Mouse (Mus musculus): ENCODE measurements around the gene Tnfaip8l1. TPM values are rescaled to one million over a fixed set of nuclear protein-coding genes. Genes with fewer than 3 reads are reported as not detected.

The Tnfaip8l1 gene
- polyA plus RNA-seq, 1 experiment from 2014 or later, result 11.0 TPM

- 25% methylated on average over 17 of the region's 21 CpGs for WGBS
- peak; percentile 29; the same call in 1 of the 2 replicates for ATAC-seq (ENCODE audit: insufficient read depth, low FRiP score, low TSS enrichment)
- peak overlapping the region; percentile 37; the same call in 1 of the 2 replicates for H3K4me2 ChIP-seq (ENCODE audit: low read depth)
- H3K27ac ChIP-seq (ENCODE audit: low read depth, low read length), result no peak overlapping the region
- no peaks in the 10 kb centered on the region for H3K36me3 ChIP-seq (ENCODE audit: control insufficient read depth, insufficient read depth, low read length)
- H3K27me3 ChIP-seq (ENCODE audit: control insufficient read depth, insufficient read depth, low read length), result peaks cover 8% of the 10 kb centered on the region
- no peak for DNase-seq (ENCODE audit: low spot score)
- peak overlapping the region; percentile 18; the same call in 1 of the 2 replicates for H3K9ac ChIP-seq (ENCODE audit: low read length)
- peaks cover 8% of the 10 kb centered on the region; the same call in 1 of the 2 replicates for H3K4me1 ChIP-seq (ENCODE audit: control insufficient read depth, insufficient read depth, low read length)
- no peak overlapping the region for H3K4me3 ChIP-seq (ENCODE audit: low read depth, low read length)
- no peaks in the 10 kb centered on the region for H3K9me3 ChIP-seq (ENCODE audit: control insufficient read depth, low read length)
These were observed 28.6 kb upstream of the Tnfaip8l1 start for GRCm38 (mm10) chr17:56133457-56134363.

GRCm38 (mm10) chr17:56134463-56134971, 27.8 kb upstream of the Tnfaip8l1 start:
- ATAC-seq (ENCODE audit: insufficient read depth, low FRiP score, low TSS enrichment) (no peak), DNase-seq (ENCODE audit: low spot score) (peak; percentile 70)
- no peaks in the 10 kb centered on the region for H3K36me3 ChIP-seq (ENCODE audit: control insufficient read depth, insufficient read depth, low read length)
- H3K27ac ChIP-seq (ENCODE audit: low read depth, low read length), result 0 out of 2 replicates have a peak overlapping the region, but pooled peaks have one; percentile 35
- H3K9ac ChIP-seq (ENCODE audit: low read length), result peak overlapping the region; percentile 18; the same call in 1 of the 2 replicates
- H3K4me2 ChIP-seq (ENCODE audit: low read depth), result peak overlapping the region; percentile 37
- H3K27me3 ChIP-seq (ENCODE audit: control insufficient read depth, insufficient read depth, low read length), result peaks cover 16% of the 10 kb centered on the region
- WGBS, result 3% methylated on average over 27 of the region's 27 CpGs
- peaks cover 12% of the 10 kb centered on the region for H3K4me1 ChIP-seq (ENCODE audit: control insufficient read depth, insufficient read depth, low read length)
- H3K9me3 ChIP-seq (ENCODE audit: control insufficient read depth, low read length), result no peaks in the 10 kb centered on the region
- H3K4me3 ChIP-seq (ENCODE audit: low read depth, low read length), result peak overlapping the region; percentile 23

DNA sequence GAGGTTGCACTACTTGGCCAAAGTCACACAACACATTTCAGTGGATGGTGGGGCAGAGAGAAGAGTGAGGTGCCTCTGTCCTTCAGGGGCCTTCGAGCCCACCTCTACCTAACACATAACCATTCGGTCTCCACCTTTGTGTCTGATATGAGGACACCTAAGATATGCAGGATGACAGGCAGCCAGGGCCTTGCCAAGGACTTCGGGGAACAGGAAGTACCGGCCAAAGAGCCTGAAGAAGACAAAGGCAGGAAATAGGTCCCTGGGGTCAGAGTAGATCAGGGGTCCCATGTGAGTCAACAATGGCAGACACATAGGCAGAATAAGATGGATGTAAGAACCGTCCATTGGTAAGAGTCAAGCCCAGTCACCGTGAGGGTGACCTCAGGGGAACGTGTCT, 25.7 kb upstream of the Tnfaip8l1 start:
- 81% methylated on average over 7 of the region's 7 CpGs for WGBS
- Histone ChIP-seq H3K9me3 (ENCODE audit: control insufficient read depth, low read length) (no peaks in the 10 kb centered on the region), H3K4me1 (ENCODE audit: control insufficient read depth, insufficient read depth, low read length) (peaks cover 15% of the 10 kb centered on the region), H3K27ac (ENCODE audit: low read depth, low read length) (no peak overlapping the region), H3K4me2 (ENCODE audit: low read depth) (no peak overlapping the region), H3K36me3 (ENCODE audit: control insufficient read depth, insufficient read depth, low read length) (no peaks in the 10 kb centered on the region), H3K9ac (ENCODE audit: low read length) (no peak overlapping the region), H3K4me3 (ENCODE audit: low read depth, low read length) (no peak overlapping the region), H3K27me3 (ENCODE audit: control insufficient read depth, insufficient read depth, low read length) (peaks cover 37% of the 10 kb centered on the region)
- ATAC-seq (ENCODE audit: insufficient read depth, low FRiP score, low TSS enrichment) (no peak), DNase-seq (ENCODE audit: low spot score) (no peak)

- Histone ChIP-seq H3K4me3 (ENCODE audit: low read depth, low read length) (no peak overlapping the region), H3K9me3 (ENCODE audit: control insufficient read depth, low read length) (no peaks in the 10 kb centered on the region), H3K27me3 (ENCODE audit: control insufficient read depth, insufficient read depth, low read length) (peaks cover 41% of the 10 kb centered on the region), H3K4me1 (ENCODE audit: control insufficient read depth, insufficient read depth, low read length) (peaks cover 22% of the 10 kb centered on the region), H3K36me3 (ENCODE audit: control insufficient read depth, insufficient read depth, low read length) (no peaks in the 10 kb centered on the region), H3K27ac (ENCODE audit: low read depth, low read length) (no peak overlapping the region), H3K4me2 (ENCODE audit: low read depth) (peak overlapping the region; percentile 97; the same call in 1 of the 2 replicates), H3K9ac (ENCODE audit: low read length) (no peak overlapping the region)
- DNase-seq (ENCODE audit: low spot score), result no peak
- WGBS, result 16% methylated on average over 25 of the region's 25 CpGs
- no peak for ATAC-seq (ENCODE audit: insufficient read depth, low FRiP score, low TSS enrichment)
These were observed 24.3 kb upstream of the Tnfaip8l1 start for GRCm38 (mm10) chr17:56137839-56138613.

- ATAC-seq (ENCODE audit: insufficient read depth, low FRiP score, low TSS enrichment), result no peak
- H3K4me3 ChIP-seq (ENCODE audit: low read depth, low read length), result peak overlapping the region; percentile 75
- no peak overlapping the region for H3K27ac ChIP-seq (ENCODE audit: low read depth, low read length)
- no peaks in the 10 kb centered on the region for H3K36me3 ChIP-seq (ENCODE audit: control insufficient read depth, insufficient read depth, low read length)
- H3K9me3 ChIP-seq (ENCODE audit: control insufficient read depth, low read length), result no peaks in the 10 kb centered on the region
- peaks cover 16% of the 10 kb centered on the region for H3K4me1 ChIP-seq (ENCODE audit: control insufficient read depth, insufficient read depth, low read length)
- peak overlapping the region; percentile 97 for H3K4me2 ChIP-seq (ENCODE audit: low read depth)
- 6% methylated on average over 17 of the region's 21 CpGs for WGBS
- peaks cover 41% of the 10 kb centered on the region for H3K27me3 ChIP-seq (ENCODE audit: control insufficient read depth, insufficient read depth, low read length)
- no peak for DNase-seq (ENCODE audit: low spot score)
- H3K9ac ChIP-seq (ENCODE audit: low read length), result peak overlapping the region; percentile 71
These were observed 22.9 kb upstream of the Tnfaip8l1 start for GRCm38 (mm10) chr17:56139355-56139754.

- Histone ChIP-seq H3K36me3 (ENCODE audit: control insufficient read depth, insufficient read depth, low read length) (no peaks in the 10 kb centered on the region), H3K9ac (ENCODE audit: low read length) (peak within 1 kb of the TSS; percentile 71), H3K9me3 (ENCODE audit: control insufficient read depth, low read length) (no peaks in the 10 kb centered on the region), H3K4me2 (ENCODE audit: low read depth) (peak within 1 kb of the TSS; percentile 97), H3K4me3 (ENCODE audit: low read depth, low read length) (peak within 1 kb of the TSS; percentile 75), H3K27me3 (ENCODE audit: control insufficient read depth, insufficient read depth, low read length) (peaks cover 41% of the 10 kb centered on the region), H3K4me1 (ENCODE audit: control insufficient read depth, insufficient read depth, low read length) (peaks cover 14% of the 10 kb centered on the region), H3K27ac (ENCODE audit: low read depth, low read length) (0 out of 2 replicates have a peak within 1 kb of the TSS, but pooled peaks have one; percentile 20)
- 2% methylated on average over 62 of the region's 79 CpGs for WGBS
- ATAC-seq (ENCODE audit: insufficient read depth, low FRiP score, low TSS enrichment), result peak; percentile 15; the same call in 1 of the 2 replicates
- DNase-seq (ENCODE audit: low spot score), result peak; percentile 77
These were observed 22.2 kb upstream of the Tnfaip8l1 start, which contains the start of gene Sema6b for GRCm38 (mm10) chr17:56139858-56140595. TSS of gene Sema6b (minus strand) at chr17:56140343.

- Histone ChIP-seq H3K9ac (ENCODE audit: low read length) (peak overlapping the region; percentile 38; the same call in 1 of the 2 replicates), H3K4me2 (ENCODE audit: low read depth) (peak overlapping the region; percentile 54), H3K4me3 (ENCODE audit: low read depth, low read length) (peak overlapping the region; percentile 35), H3K27me3 (ENCODE audit: control insufficient read depth, insufficient read depth, low read length) (peaks cover 48% of the 10 kb centered on the region), H3K36me3 (ENCODE audit: control insufficient read depth, insufficient read depth, low read length) (no peaks in the 10 kb centered on the region), H3K4me1 (ENCODE audit: control insufficient read depth, insufficient read depth, low read length) (peaks cover 14% of the 10 kb centered on the region), H3K9me3 (ENCODE audit: control insufficient read depth, low read length) (no peaks in the 10 kb centered on the region), H3K27ac (ENCODE audit: low read depth, low read length) (peak overlapping the region; percentile 49; the same call in 1 of the 2 replicates)
- under 1% methylated on average over 38 of the region's 47 CpGs for WGBS
- peak; percentile 76 for DNase-seq (ENCODE audit: low spot score)
- peak; percentile 62 for ATAC-seq (ENCODE audit: insufficient read depth, low FRiP score, low TSS enrichment)
These were observed 20.3 kb upstream of the Tnfaip8l1 start for GRCm38 (mm10) chr17:56141702-56142605.

Data from neural tube, embryonic 11.5 days (tissue).